Mouse (Mus musculus): ENCODE measurements around the gene Npcd. TPM values are rescaled to one million over a fixed set of nuclear protein-coding genes. Genes with fewer than 3 reads are reported as not detected.

The Npcd gene
- polyA plus RNA-seq (2012): 0.50 and 0.81 TPM in 2 replicates

DNA sequence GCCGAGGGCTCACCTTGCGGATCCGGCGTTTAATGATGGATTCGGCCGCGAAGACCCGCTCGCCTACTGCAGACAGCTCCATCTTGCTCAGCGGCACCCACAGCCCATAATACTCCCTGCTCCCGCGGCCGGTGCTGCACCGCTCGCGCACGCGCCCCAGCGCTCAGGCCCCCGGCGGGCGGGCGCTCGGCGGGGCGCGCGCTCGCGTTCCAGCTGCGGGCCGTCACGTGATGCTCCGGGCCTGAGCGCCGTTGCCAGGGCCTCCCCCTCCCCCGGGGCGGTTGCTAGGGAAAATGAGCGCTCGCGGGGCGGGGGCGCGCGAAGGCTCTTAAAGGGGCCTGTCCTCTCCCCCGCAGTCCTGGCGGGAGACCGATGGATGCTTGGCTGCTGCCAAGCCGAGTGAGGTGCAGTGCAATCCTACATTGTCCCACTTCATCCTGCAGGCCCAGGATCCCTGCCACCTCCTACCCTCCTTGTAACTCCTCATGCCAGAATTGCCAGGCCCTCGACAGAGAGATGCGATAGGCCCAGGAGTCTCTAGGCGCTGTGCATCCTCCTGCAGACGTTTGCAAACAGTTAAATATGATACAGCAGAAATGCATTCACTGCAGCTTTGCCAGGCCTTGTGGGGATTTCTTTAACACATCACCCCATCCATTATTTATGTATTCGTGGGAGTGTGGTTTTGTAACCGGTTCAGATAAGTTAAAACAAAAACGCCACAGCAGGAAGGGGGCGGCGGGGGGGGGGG is at the start of gene Npcd, which contains the start of gene Cbx6:
Gene Npcd (minus strand): TSS at position 108 of the 751 bp plus-strand sequence.
Gene Cbx6 (minus strand): TSS at position 559 of the 751 bp plus-strand sequence.

GRCm38 (mm10) chr15:79804352-79805071 is 29.5 kb downstream of the Npcd start, which contains the start of gene Nptxr:
Gene Nptxr, minus strand, starts transcription at chr15:79804766.

DNA sequence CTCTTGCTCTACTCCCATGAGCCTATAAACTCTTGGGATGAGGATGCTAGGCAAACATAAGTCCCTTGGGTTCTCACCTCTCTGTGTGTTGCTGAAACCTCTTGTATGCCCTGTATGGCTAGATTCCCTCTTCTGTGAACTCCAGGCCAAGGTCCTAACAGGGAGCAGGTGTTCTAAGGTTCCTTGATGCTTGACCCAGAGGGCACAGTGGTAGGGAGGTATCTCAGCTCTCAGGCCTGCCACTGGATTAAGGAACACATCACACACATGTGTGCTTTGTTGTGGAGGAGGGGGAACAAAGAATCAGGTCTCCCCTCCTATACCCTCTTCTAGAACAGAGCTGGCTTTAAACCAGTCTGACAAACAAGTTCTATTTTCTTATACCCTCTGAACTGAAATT is 56.3 kb downstream of the Npcd start, which contains the start of gene Dnal4:
Gene Dnal4 (minus strand): TSS at position 101 of the 400 bp plus-strand sequence.

DNA sequence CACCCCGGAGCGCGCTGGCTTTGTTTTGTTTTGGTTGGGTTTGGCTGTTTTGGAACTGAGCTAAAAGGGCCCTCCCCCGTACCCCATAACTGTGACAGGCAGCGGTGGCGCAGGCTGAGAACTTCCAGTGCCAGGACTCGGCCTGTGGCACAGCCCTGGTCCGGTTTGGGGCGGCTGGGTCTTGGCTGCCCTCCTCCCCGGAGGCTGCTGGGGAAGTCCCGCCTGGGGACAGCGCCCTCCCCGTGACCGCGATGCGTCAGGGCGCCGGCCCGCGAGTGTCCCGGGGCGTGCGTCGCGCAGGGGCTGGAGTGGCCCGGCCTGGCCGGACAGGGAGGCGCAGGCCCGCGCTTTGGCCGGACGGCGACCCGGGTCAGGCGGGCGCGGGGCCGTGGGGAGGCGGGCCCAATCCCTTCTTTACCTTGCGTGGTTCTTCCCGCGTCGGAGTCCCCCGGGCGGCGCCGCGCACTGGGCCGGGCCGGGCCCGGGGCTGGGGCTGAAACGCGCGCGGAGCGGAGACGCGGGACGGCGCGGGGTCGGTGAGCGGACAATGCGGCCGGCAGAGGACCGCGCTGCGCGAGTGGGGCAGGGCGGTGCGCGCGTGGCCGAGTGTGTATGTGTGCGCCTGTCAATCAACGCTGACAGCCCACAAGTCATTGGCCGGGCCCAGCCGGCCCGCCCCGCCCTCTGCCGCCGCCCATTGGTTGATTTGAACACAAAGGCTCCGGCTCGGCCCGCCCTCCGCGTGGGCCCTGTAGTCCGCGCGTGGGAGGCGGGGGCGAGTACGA is 91.9 kb downstream of the Npcd start, which contains the start of gene Sun2:
Gene Sun2 (minus strand): TSS at position 616 of the 785 bp plus-strand sequence.

Other genes starting within 250 kb of the Npcd start
- gene Dmc1, start 229.1 kb downstream of the Npcd start, polyA plus RNA-seq (2012): 0.32 and 0.35 TPM in 2 replicates
- gene Fam227a, start 175.3 kb downstream of the Npcd start, polyA plus RNA-seq (2012): 0.09 and 0.74 TPM in 2 replicates
- 86.1 and 92.5 TPM in 2 replicates for gene Cby1, start 175.0 kb downstream of the Npcd start, polyA plus RNA-seq (2012)
- gene Tomm22, start 163.4 kb downstream of the Npcd start, polyA plus RNA-seq (2012): 117 and 125 TPM in 2 replicates
- 18.6 and 18.7 TPM in 2 replicates for gene Josd1, start 146.3 kb downstream of the Npcd start, polyA plus RNA-seq (2012)
- 103 and 127 TPM in 2 replicates for gene Gtpbp1, start 143.4 kb downstream of the Npcd start, polyA plus RNA-seq (2012)
- gene Sun2, start 91.7 kb downstream of the Npcd start, polyA plus RNA-seq (2012): 376 and 440 TPM in 2 replicates
- 37.5 and 46.8 TPM in 2 replicates for gene Dnal4, start 56.4 kb downstream of the Npcd start, polyA plus RNA-seq (2012)
- 1.1 and 1.4 TPM in 2 replicates for gene Nptxr, start 29.5 kb downstream of the Npcd start, polyA plus RNA-seq (2012)
- gene Cbx6, start 451 bp upstream of the Npcd start, polyA plus RNA-seq (2012): 50.6 and 54.9 TPM in 2 replicates
- 13.1 and 15.8 TPM in 2 replicates for gene Apobec3, start 57.4 kb upstream of the Npcd start, polyA plus RNA-seq (2012)
- 12.5 and 16.8 TPM in 2 replicates for gene Cbx7, start 136.9 kb upstream of the Npcd start, polyA plus RNA-seq (2012)
- 4.8 and 5.2 TPM in 2 replicates for gene Pdgfb, start 180.7 kb upstream of the Npcd start, polyA plus RNA-seq (2012)

Measured in megakaryocyte-erythroid progenitor cell, adult 5 weeks (primary cell).